Mouse (Mus musculus): ENCODE data around the gene Prss34. TPM values are rescaled to one million over a fixed set of nuclear protein-coding genes. Genes with fewer than 3 reads are reported as not detected.

The Prss34 gene
- polyA plus RNA-seq, 1 experiment from 2014 or later: not detected

DNA sequence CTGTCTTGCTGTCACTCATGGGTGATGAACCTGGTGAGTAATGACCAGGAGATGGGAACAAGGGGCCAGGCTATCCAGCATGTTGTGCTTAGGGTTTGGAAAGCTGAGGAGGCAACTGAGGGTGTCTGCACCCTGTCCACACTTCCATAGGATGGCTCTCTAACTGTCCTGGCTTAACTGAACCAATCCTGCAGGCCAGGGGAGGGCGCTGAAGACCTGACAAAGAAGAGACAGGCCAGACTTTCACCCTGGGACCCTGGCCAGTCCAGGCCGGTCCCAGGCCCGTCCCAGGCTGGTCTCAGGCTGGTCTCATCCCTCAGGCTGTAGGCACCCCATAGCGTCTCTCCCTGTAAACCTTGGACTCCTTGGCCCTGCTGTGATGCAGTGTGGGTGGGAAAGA is 7.8 kb upstream of the Prss34 start:
- H3K9me3 ChIP-seq (ENCODE audit: control insufficient read depth, low read length): no peaks in the 10 kb centered on the region
- no peak for ATAC-seq (ENCODE audit: low FRiP score, low TSS enrichment)
- H3K27me3 ChIP-seq (ENCODE audit: control insufficient read depth, insufficient read depth, low read length): no peaks in the 10 kb centered on the region
- no peak overlapping the region for H3K27ac ChIP-seq (ENCODE audit: low read depth, low read length)
- no peak overlapping the region for H3K4me3 ChIP-seq (ENCODE audit: low read length)
- no peak overlapping the region for H3K4me2 ChIP-seq (replicated peaks; ENCODE audit: low read depth, low read length)
- H3K4me1 ChIP-seq (ENCODE audit: control insufficient read depth, insufficient read depth, low read length): no peaks in the 10 kb centered on the region
- H3K36me3 ChIP-seq (ENCODE audit: control insufficient read depth, insufficient read depth, low read length): no peaks in the 10 kb centered on the region
- no peak overlapping the region for H3K9ac ChIP-seq (ENCODE audit: low read depth, low read length)
- 37% methylated on average over 4 of the region's 4 CpGs for WGBS

DNA sequence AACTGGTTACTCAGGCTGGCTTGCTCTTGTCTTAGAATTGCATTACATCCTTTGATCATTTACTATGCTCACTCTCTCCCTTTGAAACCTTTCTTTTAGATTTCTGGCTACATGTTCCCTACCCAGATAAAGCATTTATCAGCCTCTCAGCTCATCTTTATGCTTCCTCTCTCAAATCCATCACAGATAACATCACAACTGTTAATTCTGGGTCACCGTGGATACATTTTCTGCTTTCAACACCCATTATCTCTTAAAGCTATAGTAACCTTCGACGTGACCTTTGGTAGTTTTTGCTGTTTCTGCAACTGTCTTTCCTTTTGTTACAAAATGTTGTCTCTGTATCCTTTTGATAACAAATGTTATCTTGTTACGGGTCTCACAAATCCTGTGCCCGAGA is 4.7 kb upstream of the Prss34 start:
- Histone ChIP-seq H3K27me3 (ENCODE audit: control insufficient read depth, insufficient read depth, low read length) (no peaks in the 10 kb centered on the region), H3K4me3 (ENCODE audit: low read length) (no peak overlapping the region), H3K9me3 (ENCODE audit: control insufficient read depth, low read length) (no peaks in the 10 kb centered on the region), H3K36me3 (ENCODE audit: control insufficient read depth, insufficient read depth, low read length) (no peaks in the 10 kb centered on the region), H3K4me2 (replicated peaks; ENCODE audit: low read depth, low read length) (no peak overlapping the region), H3K27ac (ENCODE audit: low read depth, low read length) (no peak overlapping the region), H3K4me1 (ENCODE audit: control insufficient read depth, insufficient read depth, low read length) (no peaks in the 10 kb centered on the region), H3K9ac (ENCODE audit: low read depth, low read length) (no peak overlapping the region)
- no peak for ATAC-seq (ENCODE audit: low FRiP score, low TSS enrichment)
- 81% methylated on average over 5 of the region's 5 CpGs for WGBS

DNA sequence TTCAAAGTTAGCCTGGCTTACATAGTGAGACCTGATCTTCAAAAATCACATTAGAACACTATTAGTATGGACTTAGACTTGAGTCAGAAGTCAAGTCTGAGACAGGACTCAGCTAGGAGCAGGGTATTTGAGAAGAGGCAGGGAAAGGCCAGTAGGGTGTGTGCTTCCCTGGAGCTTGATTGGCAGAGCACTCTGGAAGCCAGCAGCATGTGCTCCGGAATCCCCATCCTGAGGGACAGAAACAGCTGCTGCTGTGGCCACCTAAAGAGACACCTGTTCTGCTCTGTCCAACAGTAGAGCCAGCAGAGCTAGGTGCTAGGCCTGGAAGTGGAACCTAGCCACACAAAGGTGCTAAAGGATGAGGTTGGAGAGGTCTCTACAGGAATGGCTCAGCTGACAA is 4.1 kb upstream of the Prss34 start:
- WGBS: 57% methylated on average over 1 of the region's 1 CpGs

DNA sequence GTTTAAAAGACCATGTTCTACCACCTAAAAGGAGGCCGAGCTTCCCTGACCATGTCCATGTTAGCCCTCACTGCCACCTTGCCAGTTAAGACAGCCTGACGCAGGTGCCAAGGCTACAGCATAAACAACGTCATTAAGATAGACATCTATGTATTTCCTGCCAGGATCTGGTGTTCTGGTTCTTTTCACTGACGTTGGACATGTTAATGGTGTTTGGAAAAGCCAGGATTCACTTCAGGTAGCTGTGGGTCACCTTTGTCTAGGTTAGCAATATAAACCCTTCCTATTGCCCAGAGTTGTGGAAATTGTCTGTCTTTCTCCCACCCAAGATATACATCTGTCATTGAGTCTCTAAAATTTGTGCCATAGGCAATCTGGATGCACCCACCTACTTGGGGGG is 10.2 kb downstream of the Prss34 start, which contains the start of gene Prss28:
TSS of gene Prss28 (plus strand) at position 301 of the 400 bp plus-strand sequence.
- H3K9me3 ChIP-seq (ENCODE audit: control insufficient read depth, low read length): no peaks in the 10 kb centered on the region
- H3K4me3 ChIP-seq (ENCODE audit: low read length): no peak within 1 kb of the TSS
- H3K27ac ChIP-seq (ENCODE audit: low read depth, low read length): no peak within 1 kb of the TSS
- H3K4me1 ChIP-seq (ENCODE audit: control insufficient read depth, insufficient read depth, low read length): no peaks in the 10 kb centered on the region
- 71% methylated on average over 4 of the region's 4 CpGs for WGBS
- H3K27me3 ChIP-seq (ENCODE audit: control insufficient read depth, insufficient read depth, low read length): no peaks in the 10 kb centered on the region
- H3K4me2 ChIP-seq (replicated peaks; ENCODE audit: low read depth, low read length): no peak within 1 kb of the TSS
- H3K36me3 ChIP-seq (ENCODE audit: control insufficient read depth, insufficient read depth, low read length): no peaks in the 10 kb centered on the region
- no peak for ATAC-seq (ENCODE audit: low FRiP score, low TSS enrichment)
- no peak within 1 kb of the TSS for H3K9ac ChIP-seq (ENCODE audit: low read depth, low read length)

More for the DNA sequence above, 4.1 kb upstream of the Prss34 start:
- Histone ChIP-seq H3K36me3 (ENCODE audit: control insufficient read depth, insufficient read depth, low read length) (no peaks in the 10 kb centered on the region), H3K9me3 (ENCODE audit: control insufficient read depth, low read length) (no peaks in the 10 kb centered on the region), H3K4me1 (ENCODE audit: control insufficient read depth, insufficient read depth, low read length) (no peaks in the 10 kb centered on the region), H3K27me3 (ENCODE audit: control insufficient read depth, insufficient read depth, low read length) (no peaks in the 10 kb centered on the region), H3K9ac (ENCODE audit: low read depth, low read length) (no peak overlapping the region), H3K4me3 (ENCODE audit: low read length) (no peak overlapping the region), H3K27ac (ENCODE audit: low read depth, low read length) (no peak overlapping the region), H3K4me2 (replicated peaks; ENCODE audit: low read depth, low read length) (no peak overlapping the region)
- ATAC-seq (ENCODE audit: low FRiP score, low TSS enrichment): no peak

DNA sequence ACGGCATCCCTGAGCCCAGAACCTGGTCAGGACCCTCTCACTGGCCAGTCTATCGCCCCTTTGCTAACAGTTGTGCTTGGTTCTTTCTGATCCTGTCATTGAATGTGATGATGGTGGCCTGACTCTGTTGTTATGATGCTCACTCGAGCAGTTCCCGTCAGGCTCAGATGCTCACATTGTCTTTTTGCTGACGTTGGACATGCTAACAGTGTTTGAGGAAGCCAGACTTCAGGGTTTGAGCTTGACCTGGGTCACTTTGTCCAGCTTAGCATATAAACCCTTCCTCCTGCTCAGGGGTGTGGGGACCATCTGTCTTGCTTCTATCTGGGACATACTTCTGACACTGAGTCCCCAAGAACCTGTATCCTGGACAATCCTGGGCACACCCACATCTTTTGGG is 20.2 kb downstream of the Prss34 start, which contains the start of gene Prss29:
TSS of gene Prss29 (plus strand) at position 301 of the 400 bp plus-strand sequence.
- Histone ChIP-seq H3K36me3 (ENCODE audit: control insufficient read depth, insufficient read depth, low read length) (no peaks in the 10 kb centered on the region), H3K4me3 (ENCODE audit: low read length) (no peak within 1 kb of the TSS), H3K27me3 (ENCODE audit: control insufficient read depth, insufficient read depth, low read length) (no peaks in the 10 kb centered on the region), H3K9me3 (ENCODE audit: control insufficient read depth, low read length) (no peaks in the 10 kb centered on the region), H3K4me2 (replicated peaks; ENCODE audit: low read depth, low read length) (no peak within 1 kb of the TSS), H3K4me1 (ENCODE audit: control insufficient read depth, insufficient read depth, low read length) (no peaks in the 10 kb centered on the region), H3K9ac (ENCODE audit: low read depth, low read length) (no peak within 1 kb of the TSS), H3K27ac (ENCODE audit: low read depth, low read length) (no peak within 1 kb of the TSS)
- 78% methylated on average over 5 of the region's 5 CpGs for WGBS
- no peak for ATAC-seq (ENCODE audit: low FRiP score, low TSS enrichment)

DNA sequence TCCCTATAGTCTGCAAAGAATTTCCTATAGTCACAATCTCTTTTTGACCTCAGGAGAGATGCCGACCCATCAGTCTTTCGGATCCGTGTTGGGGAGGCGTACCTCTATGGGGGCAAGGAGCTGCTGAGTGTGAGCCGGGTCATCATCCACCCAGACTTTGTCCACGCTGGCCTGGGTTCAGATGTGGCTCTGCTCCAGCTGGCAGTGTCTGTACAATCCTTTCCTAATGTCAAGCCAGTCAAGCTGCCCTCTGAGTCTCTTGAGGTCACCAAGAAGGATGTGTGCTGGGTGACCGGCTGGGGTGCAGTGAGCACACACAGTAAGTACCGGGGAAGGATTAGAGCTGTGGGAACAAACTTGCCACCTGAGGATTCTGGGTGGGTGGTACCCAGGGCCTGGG is 22.6 kb downstream of the Prss34 start:
- no peak overlapping the region for H3K4me2 ChIP-seq (replicated peaks; ENCODE audit: low read depth, low read length)
- no peaks in the 10 kb centered on the region for H3K27me3 ChIP-seq (ENCODE audit: control insufficient read depth, insufficient read depth, low read length)
- no peaks in the 10 kb centered on the region for H3K9me3 ChIP-seq (ENCODE audit: control insufficient read depth, low read length)
- ATAC-seq (ENCODE audit: low FRiP score, low TSS enrichment): no peak
- H3K4me3 ChIP-seq (ENCODE audit: low read length): no peak overlapping the region
- no peak overlapping the region for H3K9ac ChIP-seq (ENCODE audit: low read depth, low read length)
- H3K36me3 ChIP-seq (ENCODE audit: control insufficient read depth, insufficient read depth, low read length): no peaks in the 10 kb centered on the region
- no peaks in the 10 kb centered on the region for H3K4me1 ChIP-seq (ENCODE audit: control insufficient read depth, insufficient read depth, low read length)
- no peak overlapping the region for H3K27ac ChIP-seq (ENCODE audit: low read depth, low read length)
- WGBS: 86% methylated on average over 8 of the region's 8 CpGs

DNA sequence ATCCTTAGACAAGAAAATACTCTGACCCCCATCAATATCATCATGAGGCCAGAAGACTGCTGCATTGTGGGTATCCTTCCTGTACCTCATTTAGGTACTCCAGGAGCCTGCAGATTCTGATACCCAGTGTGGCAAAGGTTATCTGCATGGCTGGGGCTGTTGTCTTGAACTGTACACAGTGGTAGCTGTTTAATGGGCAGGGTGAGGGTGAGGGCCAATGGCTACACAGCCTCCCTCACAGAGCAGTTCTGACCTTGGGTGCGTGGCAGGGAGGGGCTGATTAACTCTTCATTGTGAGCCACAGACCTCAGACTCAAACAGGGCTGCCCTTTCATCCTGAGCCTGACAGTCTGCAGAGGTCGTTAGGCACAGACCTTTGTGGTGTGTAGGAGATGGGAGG is 24.7 kb downstream of the Prss34 start:
- Histone ChIP-seq H3K27me3 (ENCODE audit: control insufficient read depth, insufficient read depth, low read length) (no peaks in the 10 kb centered on the region), H3K27ac (ENCODE audit: low read depth, low read length) (no peak overlapping the region), H3K4me3 (ENCODE audit: low read length) (no peak overlapping the region), H3K4me2 (replicated peaks; ENCODE audit: low read depth, low read length) (no peak overlapping the region), H3K9ac (ENCODE audit: low read depth, low read length) (no peak overlapping the region), H3K9me3 (ENCODE audit: control insufficient read depth, low read length) (no peaks in the 10 kb centered on the region), H3K36me3 (ENCODE audit: control insufficient read depth, insufficient read depth, low read length) (no peaks in the 10 kb centered on the region), H3K4me1 (ENCODE audit: control insufficient read depth, insufficient read depth, low read length) (no peaks in the 10 kb centered on the region)
- WGBS: 13% methylated on average over 2 of the region's 2 CpGs
- ATAC-seq (ENCODE audit: low FRiP score, low TSS enrichment): no peak

DNA sequence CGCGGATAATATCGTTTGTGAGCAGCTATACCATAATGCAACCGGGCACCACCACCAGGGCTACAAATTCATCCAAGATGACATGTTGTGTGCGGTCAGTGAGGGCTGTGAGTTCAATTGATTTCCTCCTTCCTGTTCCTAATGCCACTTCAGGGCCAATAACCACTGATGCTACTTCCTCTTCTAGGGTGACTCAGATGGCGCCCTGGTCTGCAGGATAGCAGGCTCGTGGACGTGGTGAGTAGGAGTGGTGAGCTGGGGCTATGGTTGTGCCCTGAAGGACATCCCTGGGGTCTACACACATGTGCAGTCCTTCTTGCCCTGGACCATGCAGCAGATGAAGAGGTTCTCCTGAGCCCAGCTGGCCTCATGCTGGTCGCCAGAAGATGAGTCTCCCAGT is 34.1 kb downstream of the Prss34 start:
- Histone ChIP-seq H3K4me1 (ENCODE audit: control insufficient read depth, insufficient read depth, low read length) (no peaks in the 10 kb centered on the region), H3K27me3 (ENCODE audit: control insufficient read depth, insufficient read depth, low read length) (peaks cover 3% of the 10 kb centered on the region; the same call in 1 of the 2 replicates), H3K4me3 (ENCODE audit: low read length) (no peak overlapping the region), H3K9me3 (ENCODE audit: control insufficient read depth, low read length) (no peaks in the 10 kb centered on the region), H3K4me2 (replicated peaks; ENCODE audit: low read depth, low read length) (no peak overlapping the region), H3K9ac (ENCODE audit: low read depth, low read length) (no peak overlapping the region), H3K27ac (ENCODE audit: low read depth, low read length) (no peak overlapping the region), H3K36me3 (ENCODE audit: control insufficient read depth, insufficient read depth, low read length) (no peaks in the 10 kb centered on the region)
- 67% methylated on average over 9 of the region's 9 CpGs for WGBS
- ATAC-seq (ENCODE audit: low FRiP score, low TSS enrichment): no peak

DNA sequence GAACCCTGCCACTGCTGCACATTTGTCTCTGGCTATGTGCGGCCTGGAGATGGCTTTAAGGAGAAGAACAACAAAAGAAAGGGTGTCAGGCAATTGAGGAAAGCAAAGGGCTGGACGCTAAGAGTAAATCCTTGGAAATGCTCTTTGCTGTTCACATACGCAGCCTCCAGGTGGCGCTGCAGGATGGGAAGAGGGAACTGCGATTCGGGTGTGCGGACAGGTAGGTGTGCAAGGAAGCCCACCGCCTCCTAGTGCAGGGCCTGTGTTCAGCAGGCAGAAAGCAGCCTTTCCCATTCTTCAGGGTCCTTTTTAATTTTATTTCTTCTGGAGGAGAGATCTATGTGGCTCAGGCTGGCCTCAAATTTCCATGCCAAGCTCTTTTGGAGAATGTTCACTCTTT is 35.7 kb downstream of the Prss34 start:
- Histone ChIP-seq H3K9ac (ENCODE audit: low read depth, low read length) (no peak overlapping the region), H3K9me3 (ENCODE audit: control insufficient read depth, low read length) (no peaks in the 10 kb centered on the region), H3K4me2 (replicated peaks; ENCODE audit: low read depth, low read length) (no peak overlapping the region), H3K4me3 (ENCODE audit: low read length) (no peak overlapping the region), H3K27me3 (ENCODE audit: control insufficient read depth, insufficient read depth, low read length) (peaks cover 3% of the 10 kb centered on the region; the same call in 1 of the 2 replicates), H3K36me3 (ENCODE audit: control insufficient read depth, insufficient read depth, low read length) (no peaks in the 10 kb centered on the region), H3K4me1 (ENCODE audit: control insufficient read depth, insufficient read depth, low read length) (no peaks in the 10 kb centered on the region), H3K27ac (ENCODE audit: low read depth, low read length) (no peak overlapping the region)
- ATAC-seq (ENCODE audit: low FRiP score, low TSS enrichment): no peak
- WGBS: under 1% methylated on average over 8 of the region's 8 CpGs
